Mouse (Mus musculus) myocyte (in vitro differentiated cells): ENCODE results near the gene Igfbp2. TPM values are rescaled to one million over a fixed set of nuclear protein-coding genes. Genes with fewer than 3 reads are reported as not detected.

ENCODE experiments used
- polyA plus RNA-seq: library from polyadenylated mRNA; unstranded; fragments of >200 nt; fragmentation: generic; extraction: Trizol; gene quantifications from one replicate; pipeline ENCODE4 v1.2.1, GENCODE M21; 2012; ENCODE audit warnings: missing spikeins

The Igfbp2 gene
- polyA plus RNA-seq, 1 experiment = 83.7 TPM

Other genes starting within 250 kb of the Igfbp2 start
- 19.1 TPM for gene Smarcal1, start 241.3 kb upstream of the Igfbp2 start, polyA plus RNA-seq
- gene Ankar, start 123.9 kb upstream of the Igfbp2 start, polyA plus RNA-seq = not detected
- 2,680 TPM for gene Rpl37a, start 113.2 kb upstream of the Igfbp2 start, polyA plus RNA-seq
- 691 TPM for gene Igfbp5, start 50.4 kb downstream of the Igfbp2 start, polyA plus RNA-seq
- gene Tnp1, start 191.4 kb downstream of the Igfbp2 start, polyA plus RNA-seq = not detected